Mouse (Mus musculus) C2C12 (cell line): ENCODE measurements around the gene Klk13.

Experiments
- CEBPB ChIP-seq: IDR thresholded peaks from one replicate; pipeline ENCODE4 v1.6.1; 2011; ENCODE audit warnings: low read depth, mild to moderate bottlenecking, control low read depth, moderate library complexity
- CTCF ChIP-seq: IDR thresholded peaks from one replicate; pipeline ENCODE4 v1.5.1; 2011; ENCODE audit not compliant: control insufficient read depth, insufficient read depth, insufficient read length
- FOSL1 ChIP-seq: IDR thresholded peaks from one replicate; pipeline ENCODE4 v1.8.0; 2011; ENCODE audit warnings: mild to moderate bottlenecking, low read length; ENCODE audit not compliant: poor library complexity, insufficient read depth, severe bottlenecking
- MAX ChIP-seq: IDR thresholded peaks from one replicate; pipeline ENCODE4 v1.6.1; 2011; ENCODE audit warnings: mild to moderate bottlenecking, control low read depth
- MYOD1 ChIP-seq: IDR thresholded peaks from one replicate; pipeline ENCODE4 v1.6.1; 2011; ENCODE audit warnings: low read depth; ENCODE audit not compliant: control insufficient read depth, insufficient read length
- USF1 ChIP-seq: IDR thresholded peaks from one replicate; pipeline ENCODE4 v1.6.1; 2011; ENCODE audit warnings: low read depth, mild to moderate bottlenecking, control low read depth, moderate library complexity

GRCm38 (mm10) chr7:43680960-43681359 lies 31.4 kb upstream of the Klk13 start:
- TF ChIP-seq USF1, result no peak
- peak; percentile 59 for TF ChIP-seq CTCF
- TF ChIP-seq MYOD1, result no peak
- TF ChIP-seq MAX, result no peak
- TF ChIP-seq CEBPB, result no peak
- no peak for TF ChIP-seq FOSL1
